ENCODE assay signal across 9 mouse cellular contexts in the genomic region with DNA sequence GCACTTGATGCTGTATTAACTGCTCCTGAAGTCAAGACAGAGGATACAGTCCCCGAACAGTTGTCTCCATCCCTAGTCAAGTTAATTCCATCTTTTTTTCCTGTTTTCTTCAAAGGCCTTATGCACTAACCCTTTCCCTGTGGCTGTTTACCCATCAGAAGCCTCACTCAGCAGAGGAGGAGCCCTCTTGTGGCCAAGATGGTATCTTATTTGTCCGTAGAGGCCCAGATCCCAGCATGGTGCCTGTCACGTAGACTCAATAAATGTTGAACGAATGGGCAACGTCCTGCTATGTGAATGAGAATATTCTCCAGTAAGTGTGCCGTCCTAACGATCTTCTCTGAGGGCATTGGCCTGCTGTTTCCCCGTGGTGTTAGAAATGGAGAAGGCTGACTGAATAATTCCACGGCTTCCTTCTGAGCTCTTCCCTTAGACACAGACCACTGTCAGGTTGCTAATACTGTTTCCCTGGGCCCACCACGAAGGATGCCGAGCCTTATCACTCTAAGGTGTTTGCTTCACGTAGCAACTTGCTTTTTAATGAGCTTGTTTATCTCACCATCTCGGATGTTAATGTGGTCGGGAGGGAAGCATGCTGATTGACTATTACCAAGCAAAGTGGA.
DNase-seq lines count a peak whose midpoint lies in the region; ATAC-seq and TF ChIP-seq lines count a peak whose summit lies in the region.
"Had no signal": no experiment of that assay in that cellular context is flagged by ENCODE, and none has a peak within 500 bp of the region (broad histone marks: within the 10 kb centered on the region; RNA-seq: fewer than 3 reads in every experiment).

No protein-coding gene starts in this region.

- H3K27me3 ChIP-seq in forebrain, postnatal 0 days (ENCODE audit: insufficient read depth, low read length), result no peaks in the 10 kb centered on the region
- no peaks in the 10 kb centered on the region for H3K27me3 ChIP-seq in forebrain, embryonic 11.5 days (ENCODE audit: control insufficient read depth, insufficient read depth, low read length)
- H3K27me3 ChIP-seq in midbrain, embryonic 14.5 days (ENCODE audit: control insufficient read depth, insufficient read depth, low read length), result no peaks in the 10 kb centered on the region
- H3K27me3 ChIP-seq in midbrain, embryonic 10.5 days (ENCODE audit: low read depth, poor library complexity, severe bottlenecking), result no peaks in the 10 kb centered on the region
- H3K27me3 ChIP-seq in stomach, postnatal 0 days (ENCODE audit: control insufficient read depth, insufficient read depth, low read length), result no peaks in the 10 kb centered on the region
- H3K27me3 ChIP-seq in heart, embryonic 12.5 days (replicated peaks), result no peaks in the 10 kb centered on the region
- H3K27me3 ChIP-seq: limb, embryonic 15.5 days had no signal

- no peak overlapping the region for H3K27ac ChIP-seq in forebrain, postnatal 0 days (ENCODE audit: low read depth, low read length)
- no peak overlapping the region for H3K27ac ChIP-seq in forebrain, embryonic 11.5 days (ENCODE audit: low read depth, low read length)
- H3K27ac ChIP-seq in midbrain, embryonic 14.5 days (replicated peaks; ENCODE audit: low read depth, low read length), result no peak overlapping the region
- no peak overlapping the region for H3K27ac ChIP-seq in midbrain, embryonic 10.5 days (replicated peaks)
- no peak overlapping the region for H3K27ac ChIP-seq in stomach, postnatal 0 days (replicated peaks)
- no peak overlapping the region for H3K27ac ChIP-seq in heart, embryonic 12.5 days (ENCODE audit: poor library complexity, severe bottlenecking)
- H3K27ac ChIP-seq: limb, embryonic 15.5 days had no signal

- TF ChIP-seq EP300 in stomach, postnatal 0 days (optimal IDR thresholded peaks at IDR 0.05), result no peak

- peak; percentile 46 for DNase-seq in forebrain, postnatal 0 days
- no peak for DNase-seq in forebrain, embryonic 11.5 days (ENCODE audit: low spot score)
- peak; percentile 75 for DNase-seq in midbrain, embryonic 14.5 days
- no peak for DNase-seq in midbrain, embryonic 10.5 days (ENCODE audit: low spot score)
- DNase-seq in stomach, postnatal 0 days (ENCODE audit: low spot score), result no peak
- no peak for DNase-seq in urinary bladder, postnatal 36 days (ENCODE audit: low spot score in 2 of 2)

- no peaks in the 10 kb centered on the region for H3K9me3 ChIP-seq in forebrain, postnatal 0 days (ENCODE audit: low read length)
- no peaks in the 10 kb centered on the region for H3K9me3 ChIP-seq in forebrain, embryonic 11.5 days (ENCODE audit: control insufficient read depth, low read length)
- no peaks in the 10 kb centered on the region for H3K9me3 ChIP-seq in midbrain, embryonic 14.5 days (ENCODE audit: control insufficient read depth, low read length)
- H3K9me3 ChIP-seq in midbrain, embryonic 10.5 days (replicated peaks), result no peaks in the 10 kb centered on the region
- H3K9me3 ChIP-seq in stomach, postnatal 0 days (ENCODE audit: control insufficient read depth, low read length), result no peaks in the 10 kb centered on the region
- 0 out of 2 replicates have a peak, but pooled peaks cover 4% of the 10 kb centered on the region for H3K9me3 ChIP-seq in heart, embryonic 12.5 days (replicated peaks)
- H3K9me3 ChIP-seq: limb, embryonic 15.5 days had no signal

- no peaks in the 10 kb centered on the region for H3K4me1 ChIP-seq in forebrain, postnatal 0 days (ENCODE audit: insufficient read depth)
- no peaks in the 10 kb centered on the region for H3K4me1 ChIP-seq in forebrain, embryonic 11.5 days (replicated peaks; ENCODE audit: control insufficient read depth, insufficient read depth, low read length)
- H3K4me1 ChIP-seq in midbrain, embryonic 14.5 days (ENCODE audit: control insufficient read depth, insufficient read depth, low read length), result no peaks in the 10 kb centered on the region
- peaks cover 8% of the 10 kb centered on the region for H3K4me1 ChIP-seq in midbrain, embryonic 10.5 days
- H3K4me1 ChIP-seq in stomach, postnatal 0 days (replicated peaks; ENCODE audit: control insufficient read depth, insufficient read depth), result no peaks in the 10 kb centered on the region
- H3K4me1 ChIP-seq in heart, embryonic 12.5 days (replicated peaks), result 0 out of 2 replicates have a peak, but pooled peaks cover 8% of the 10 kb centered on the region
- H3K4me1 ChIP-seq: limb, embryonic 15.5 days had no signal

- 45% methylated on average over 14 of the region's 14 CpGs for WGBS in forebrain, postnatal 0 days
- WGBS in forebrain, embryonic 11.5 days, result 67% methylated on average over 14 of the region's 14 CpGs
- 54% methylated on average over 14 of the region's 14 CpGs for WGBS in midbrain, embryonic 14.5 days
- WGBS in midbrain, embryonic 10.5 days, result 64% methylated on average over 14 of the region's 14 CpGs
- 56% methylated on average over 14 of the region's 14 CpGs for WGBS in stomach, postnatal 0 days
- WGBS in heart, embryonic 12.5 days, result 57% methylated on average over 14 of the region's 14 CpGs

- peak; percentile 32; the same call in 1 of the 2 replicates for ATAC-seq in forebrain, postnatal 0 days
- ATAC-seq in forebrain, embryonic 11.5 days (replicated peaks; ENCODE audit: low FRiP score), result no peak
- no peak for ATAC-seq in midbrain, embryonic 14.5 days (ENCODE audit: low FRiP score, low TSS enrichment)
- ATAC-seq in common myeloid progenitor, adult 5-6 weeks (replicated peaks; ENCODE audit: low read depth, poor library complexity, severe bottlenecking), result peak; percentile 55
- ATAC-seq in stomach, postnatal 0 days (ENCODE audit: low FRiP score, low TSS enrichment), result no peak
- no peak for ATAC-seq in heart, embryonic 12.5 days (ENCODE audit: insufficient number of reproducible peaks, low FRiP score)

- H3K4me3 ChIP-seq in forebrain, postnatal 0 days (ENCODE audit: low read depth, low read length), result no peak overlapping the region
- H3K4me3 ChIP-seq in forebrain, embryonic 11.5 days (ENCODE audit: low read depth, low read length), result no peak overlapping the region
- H3K4me3 ChIP-seq in midbrain, embryonic 14.5 days (replicated peaks; ENCODE audit: low read depth, low read length), result no peak overlapping the region
- no peak overlapping the region for H3K4me3 ChIP-seq in midbrain, embryonic 10.5 days
- H3K4me3 ChIP-seq in stomach, postnatal 0 days (ENCODE audit: low read depth, low read length), result no peak overlapping the region
- H3K4me3 ChIP-seq in heart, embryonic 12.5 days, result no peak overlapping the region
- H3K4me3 ChIP-seq: limb, embryonic 15.5 days had no signal

- peak; percentile 65 for TF ChIP-seq CTCF in forebrain, postnatal 0 days (IDR thresholded peaks at IDR 0.05; ENCODE audit: low read depth)
- peak; percentile 53 for TF ChIP-seq CTCF in stomach, postnatal 0 days (IDR thresholded peaks at IDR 0.05; ENCODE audit: low read depth)

- H3K4me2 ChIP-seq in forebrain, postnatal 0 days (ENCODE audit: low read depth), result no peak overlapping the region
- H3K4me2 ChIP-seq in forebrain, embryonic 11.5 days (ENCODE audit: low read depth, low read length, severe bottlenecking), result no peak overlapping the region
- H3K4me2 ChIP-seq in midbrain, embryonic 14.5 days (ENCODE audit: low read length), result no peak overlapping the region
- no peak overlapping the region for H3K4me2 ChIP-seq in stomach, postnatal 0 days (replicated peaks; ENCODE audit: low read depth)
- no peak overlapping the region for H3K4me2 ChIP-seq in heart, embryonic 12.5 days
- H3K4me2 ChIP-seq: limb, embryonic 15.5 days had no signal

- no peak overlapping the region for H3K9ac ChIP-seq in forebrain, postnatal 0 days
- no peak overlapping the region for H3K9ac ChIP-seq in forebrain, embryonic 11.5 days (ENCODE audit: low read length)
- H3K9ac ChIP-seq in midbrain, embryonic 14.5 days (replicated peaks; ENCODE audit: low read length), result no peak overlapping the region
- H3K9ac ChIP-seq in stomach, postnatal 0 days (ENCODE audit: low read length), result no peak overlapping the region
- H3K9ac ChIP-seq in heart, embryonic 12.5 days, result no peak overlapping the region
- H3K9ac ChIP-seq: limb, embryonic 15.5 days had no signal

- H3K36me3 ChIP-seq in forebrain, postnatal 0 days (ENCODE audit: insufficient read depth), result no peaks in the 10 kb centered on the region
- H3K36me3 ChIP-seq in forebrain, embryonic 11.5 days (ENCODE audit: control insufficient read depth, insufficient read depth, low read length), result no peaks in the 10 kb centered on the region
- no peaks in the 10 kb centered on the region for H3K36me3 ChIP-seq in midbrain, embryonic 14.5 days (ENCODE audit: control insufficient read depth, insufficient read depth, low read length)
- no peaks in the 10 kb centered on the region for H3K36me3 ChIP-seq in midbrain, embryonic 10.5 days
- no peaks in the 10 kb centered on the region for H3K36me3 ChIP-seq in stomach, postnatal 0 days (ENCODE audit: control insufficient read depth, insufficient read depth, low read length)
- no peaks in the 10 kb centered on the region for H3K36me3 ChIP-seq in heart, embryonic 12.5 days
- H3K36me3 ChIP-seq: limb, embryonic 15.5 days had no signal

Comparison
In these comparisons a context has a peak if more than half of its experiments do, and no peak if none do; other contexts are left out.
1. ATAC-seq: peak in forebrain, postnatal 0 days (single experiment) and common myeloid progenitor, adult 5-6 weeks (single experiment); none in forebrain, embryonic 11.5 days (single experiment), midbrain, embryonic 14.5 days (single experiment), stomach, postnatal 0 days (single experiment) and heart, embryonic 12.5 days (single experiment).
2. DNase-seq: peak in forebrain, postnatal 0 days (single experiment) and midbrain, embryonic 14.5 days (single experiment); none in forebrain, embryonic 11.5 days (single experiment), midbrain, embryonic 10.5 days (single experiment), stomach, postnatal 0 days (single experiment) and urinary bladder, postnatal 36 days (0 of 2).